Mouse (Mus musculus): ENCODE measurements around the gene H2-K1. TPM values are rescaled to one million over a fixed set of nuclear protein-coding genes. Genes with fewer than 3 reads are reported as not detected.
A peak's percentile ranks its signal among the peaks of the same experiment; 100 is the strongest.

The H2-K1 gene
- total RNA-seq (2022) = 100 to 1,000 TPM; 111 to 163 (median 123) TPM

- DNase-seq (ENCODE audit: low spot score) = peak; percentile 96
Observed at GRCm38 (mm10) chr17:34000150-34000537, at the start of gene H2-K1. Gene H2-K1 (minus strand): TSS chr17:34000347.

GRCm38 (mm10) chr17:34047404-34048050 is 47.4 kb upstream of the H2-K1 start:
- no peak for DNase-seq (ENCODE audit: low spot score)

- no peak for DNase-seq (ENCODE audit: low spot score)
Observed at GRCm38 (mm10) chr17:34045941-34046340, 45.8 kb upstream of the H2-K1 start.

- no peak for DNase-seq (ENCODE audit: low spot score)
Observed at GRCm38 (mm10) chr17:34039562-34040450, 39.7 kb upstream of the H2-K1 start.

- DNase-seq (ENCODE audit: low spot score) = no peak
Observed at GRCm38 (mm10) chr17:34038878-34039561, 38.9 kb upstream of the H2-K1 start, which contains the start of gene Col11a2. Gene Col11a2 (plus strand): TSS chr17:34039437.

GRCm38 (mm10) chr17:34038440-34038839 is 38.3 kb upstream of the H2-K1 start:
- DNase-seq (ENCODE audit: low spot score) = no peak

GRCm38 (mm10) chr17:34037241-34037640 is 37.1 kb upstream of the H2-K1 start:
- no peak for DNase-seq (ENCODE audit: low spot score)

GRCm38 (mm10) chr17:34036647-34037046 is 36.5 kb upstream of the H2-K1 start:
- DNase-seq (ENCODE audit: low spot score) = no peak

- no peak for DNase-seq (ENCODE audit: low spot score)
Observed at GRCm38 (mm10) chr17:34035517-34035916, 35.4 kb upstream of the H2-K1 start.

- peak; percentile 68 for DNase-seq (ENCODE audit: low spot score)
Observed at GRCm38 (mm10) chr17:34034064-34034463, 33.9 kb upstream of the H2-K1 start.

GRCm38 (mm10) chr17:34033441-34033840 is 33.3 kb upstream of the H2-K1 start:
- no peak for DNase-seq (ENCODE audit: low spot score)

- no peak for DNase-seq (ENCODE audit: low spot score)
Observed at GRCm38 (mm10) chr17:34032806-34033205, 32.7 kb upstream of the H2-K1 start.

GRCm38 (mm10) chr17:34032174-34032632 is 32.1 kb upstream of the H2-K1 start:
- DNase-seq (ENCODE audit: low spot score) = no peak

GRCm38 (mm10) chr17:34031465-34032173 is 31.5 kb upstream of the H2-K1 start, which contains the start of the genes Slc39a7 and Rxrb:
Gene Slc39a7 (minus strand): TSS chr17:34031682.
Gene Rxrb (plus strand): TSS chr17:34031812.
- peak; percentile 97 for DNase-seq (ENCODE audit: low spot score)

GRCm38 (mm10) chr17:34030861-34031326 is 30.7 kb upstream of the H2-K1 start:
- no peak for DNase-seq (ENCODE audit: low spot score)

- no peak for DNase-seq (ENCODE audit: low spot score)
Observed at GRCm38 (mm10) chr17:34029890-34030595, 29.9 kb upstream of the H2-K1 start.

GRCm38 (mm10) chr17:34029150-34029889 is 29.2 kb upstream of the H2-K1 start:
- no peak for DNase-seq (ENCODE audit: low spot score)

GRCm38 (mm10) chr17:34028501-34029149 is 28.5 kb upstream of the H2-K1 start:
- DNase-seq (ENCODE audit: low spot score) = peak; percentile 39

GRCm38 (mm10) chr17:34027656-34028223 is 27.6 kb upstream of the H2-K1 start, which contains the start of gene H2-Ke6:
Gene H2-Ke6 (minus strand): TSS chr17:34028060.
- peak; percentile 90 for DNase-seq (ENCODE audit: low spot score)

Data from heart, adult 8-10 months (tissue).